Mouse (Mus musculus) cortical plate, adult 2 months (tissue): ENCODE results near the gene 9130230L23Rik.

Experiments
- CTCF ChIP-seq: fragments of 200-500 bp; IDR thresholded peaks from 2 replicates; pipeline ENCODE4 v1.5.1; 2011; ENCODE audit warnings: mild to moderate bottlenecking, control low read depth, low read length; ENCODE audit not compliant: insufficient read depth; ENCODE audit errors: extremely low read depth
- POLR2A ChIP-seq: fragments of 200-500 bp; IDR thresholded peaks from 2 replicates; pipeline ENCODE4 v1.6.1; 2011; ENCODE audit warnings: mild to moderate bottlenecking, low read length, control low read depth; ENCODE audit not compliant: insufficient read depth; ENCODE audit errors: extremely low read depth

GRCm38 (mm10) chr5:66043897-66044296, 39.8 kb upstream of the 9130230L23Rik start:
- TF ChIP-seq CTCF (no peak), POLR2A (no peak)
